Mouse (Mus musculus) bone marrow macrophage, adult 2 months (primary cell): ENCODE data around the gene Sun2. TPM values are rescaled to one million over a fixed set of nuclear protein-coding genes. Genes with fewer than 3 reads are reported as not detected.

ENCODE experiments used
- H3K27ac ChIP-seq: 2 replicates; pipeline ENCODE4 v1.5.1; 2012; ENCODE audit warnings: low read depth, low read length; ENCODE audit not compliant: insufficient read depth
- H3K4me1 ChIP-seq: 2 replicates; pipeline ENCODE4 v1.6.1; 2012; ENCODE audit warnings: low read length; ENCODE audit not compliant: control insufficient read depth, insufficient read depth
- H3K4me3 ChIP-seq: 2 replicates; pipeline ENCODE4 v1.5.1; 2012; ENCODE audit warnings: mild to moderate bottlenecking, low read length, moderate library complexity; ENCODE audit not compliant: insufficient read depth
- CTCF ChIP-seq: IDR thresholded peaks from 2 replicates; pipeline ENCODE4 v1.5.1; 2012; ENCODE audit warnings: low read depth, mild to moderate bottlenecking, low read length, moderate library complexity
- POLR2A ChIP-seq: IDR thresholded peaks from 2 replicates; pipeline ENCODE4 v1.6.1; 2012; ENCODE audit warnings: mild to moderate bottlenecking, low read depth, low read length, borderline replicate concordance
- polyA plus RNA-seq: library from polyadenylated mRNA; stranded (reverse); fragments of >200 nt; gene quantifications from 2 replicates; pipeline ENCODE4 v1.2.4, GENCODE M21; 2012; ENCODE audit not compliant: missing spikeins, insufficient read depth, insufficient read length

Sun2 gene
- polyA plus RNA-seq, 1 experiment: 63.2 TPM

DNA sequence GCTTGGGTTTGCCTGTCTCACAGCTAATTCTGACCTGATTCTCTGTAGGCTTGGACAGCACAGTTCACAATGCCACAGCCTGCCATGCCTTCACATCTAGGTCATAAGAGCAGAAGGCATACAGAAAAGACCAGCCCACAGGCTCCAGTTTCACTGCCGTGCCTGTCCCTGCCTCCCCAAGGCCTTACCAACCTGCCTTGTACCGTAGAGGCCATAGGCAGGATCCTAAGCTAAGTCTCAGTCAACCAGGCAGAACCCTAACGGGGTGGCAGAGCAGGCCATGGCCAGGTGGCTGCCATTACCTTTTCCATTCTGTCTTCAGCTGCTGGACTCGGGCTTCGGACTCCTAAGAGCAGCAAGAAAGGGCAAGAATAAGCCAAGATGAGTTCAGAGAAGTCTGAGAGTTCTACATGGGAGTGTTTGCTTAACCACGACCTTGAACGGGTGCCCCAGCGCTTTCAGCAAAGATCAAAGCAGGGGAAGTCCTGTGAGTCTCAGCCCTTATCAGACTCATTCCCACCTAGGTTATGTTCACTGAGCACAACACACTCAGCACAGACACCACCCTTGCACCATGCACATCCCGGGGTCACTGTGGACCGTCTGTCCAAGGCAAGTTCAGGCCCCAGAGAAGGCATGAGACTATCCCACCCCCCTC lies 13.5 kb downstream of the Sun2 start:
- no peaks in the 10 kb centered on the region for H3K4me1 ChIP-seq
- H3K4me3 ChIP-seq: no peak overlapping the region
- no peak overlapping the region for H3K27ac ChIP-seq
- TF ChIP-seq POLR2A (no peak), CTCF (no peak)

DNA sequence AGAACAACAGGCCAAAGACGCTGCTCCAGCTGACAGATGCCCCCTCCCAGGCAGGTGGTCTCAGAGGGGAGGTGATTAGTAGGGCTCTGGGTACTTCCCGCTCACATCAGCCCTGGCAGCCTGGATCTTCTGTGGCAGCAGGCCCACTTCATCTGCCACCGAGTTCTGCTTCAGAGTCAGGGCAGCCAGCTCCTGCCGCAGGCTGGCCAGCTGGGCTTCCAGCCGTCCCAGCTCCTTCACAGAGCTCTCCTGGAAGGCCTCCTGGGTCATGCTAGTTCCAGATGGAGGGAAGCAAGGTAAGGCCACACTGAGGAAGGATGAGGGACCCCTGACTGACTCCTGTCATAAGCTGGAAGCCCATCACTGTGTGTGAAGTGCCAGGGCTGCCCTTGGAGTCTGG lies 14.0 kb downstream of the Sun2 start:
- no peak overlapping the region for H3K4me3 ChIP-seq
- no peak overlapping the region for H3K27ac ChIP-seq
- H3K4me1 ChIP-seq: no peaks in the 10 kb centered on the region
- TF ChIP-seq POLR2A (no peak), CTCF (no peak)

DNA sequence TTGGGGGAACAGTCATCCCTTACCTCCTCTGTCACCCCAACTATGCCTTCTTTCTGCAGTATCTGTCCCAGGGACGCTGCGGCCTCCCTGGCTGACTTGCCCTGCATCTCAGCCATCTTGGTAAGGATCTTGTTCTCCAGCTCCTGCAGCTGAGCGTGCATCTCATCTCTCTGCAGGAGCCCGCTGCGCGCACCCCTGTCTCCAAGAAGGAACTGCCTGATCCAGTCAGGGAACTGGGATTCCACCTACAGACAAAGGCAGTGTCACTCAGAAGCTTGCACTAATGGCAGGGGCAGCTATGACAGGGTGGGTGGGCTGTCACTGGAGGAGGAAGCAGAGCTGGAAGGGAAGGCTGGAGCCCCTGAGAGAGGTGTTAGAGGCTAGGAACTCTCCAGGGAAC lies 14.5 kb downstream of the Sun2 start:
- TF ChIP-seq CTCF: no peak
- no peak for TF ChIP-seq POLR2A

DNA sequence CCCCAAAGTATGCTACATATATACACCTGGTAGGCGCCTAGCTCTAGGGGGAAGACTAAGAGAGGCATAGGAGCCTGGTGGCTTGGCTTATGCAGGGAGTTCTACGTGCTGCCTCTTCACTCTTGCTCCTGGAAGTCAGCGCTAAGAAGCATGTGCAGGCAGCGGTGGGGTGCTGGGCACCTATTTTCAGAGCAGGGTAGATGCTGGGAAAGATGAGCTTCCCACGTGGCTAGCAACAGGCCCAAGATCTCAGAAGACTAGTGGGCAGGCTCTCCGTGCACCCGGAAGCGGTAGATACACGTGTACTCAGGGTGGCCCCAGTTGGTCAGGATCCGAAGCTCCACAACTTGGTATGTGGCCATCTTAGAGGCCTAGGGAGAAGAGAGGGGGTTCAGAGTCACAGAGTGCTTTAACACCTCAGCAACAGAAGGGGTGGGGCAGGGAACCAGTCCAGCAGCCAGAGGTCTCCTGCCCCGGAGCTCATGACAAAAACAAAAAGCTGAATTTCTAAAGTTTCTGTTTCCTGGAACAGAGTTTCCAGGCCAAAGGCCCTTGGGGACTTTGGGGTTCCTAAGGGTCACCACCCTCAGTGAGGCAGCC lies 17.0 kb downstream of the Sun2 start:
- no peak overlapping the region for H3K27ac ChIP-seq
- peaks cover 8% of the 10 kb centered on the region for H3K4me1 ChIP-seq
- TF ChIP-seq POLR2A: no peak
- no peak for TF ChIP-seq CTCF
- H3K4me3 ChIP-seq: no peak overlapping the region

More for the DNA sequence above, 14.5 kb downstream of the Sun2 start:
- Histone ChIP-seq H3K4me1 (no peaks in the 10 kb centered on the region), H3K27ac (no peak overlapping the region), H3K4me3 (no peak overlapping the region)

DNA sequence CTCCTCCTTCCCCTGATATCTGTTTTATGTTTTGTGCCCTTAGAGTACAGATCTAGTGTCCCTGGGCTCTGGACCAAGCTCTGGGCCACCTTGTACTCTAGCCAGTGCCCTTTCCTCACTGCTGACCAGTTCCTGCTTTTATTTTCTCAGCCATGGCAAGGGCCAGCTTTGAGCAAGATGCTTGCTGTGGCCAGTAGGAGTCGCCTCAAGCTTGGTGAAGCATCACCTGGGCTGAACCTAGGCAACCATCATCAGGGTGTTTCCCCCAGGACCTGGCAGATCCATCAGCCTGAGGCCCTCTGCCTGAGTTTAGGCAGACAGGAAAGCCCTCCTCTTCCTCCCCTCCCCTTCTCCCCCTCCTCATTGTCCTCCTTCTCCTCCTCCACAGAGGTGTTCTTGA lies 18.9 kb downstream of the Sun2 start:
- peaks cover 9% of the 10 kb centered on the region for H3K4me1 ChIP-seq
- H3K4me3 ChIP-seq: no peak overlapping the region
- TF ChIP-seq CTCF: peak; percentile 51; the same call in 1 of the 2 replicates
- TF ChIP-seq POLR2A: no peak
- no peak overlapping the region for H3K27ac ChIP-seq

DNA sequence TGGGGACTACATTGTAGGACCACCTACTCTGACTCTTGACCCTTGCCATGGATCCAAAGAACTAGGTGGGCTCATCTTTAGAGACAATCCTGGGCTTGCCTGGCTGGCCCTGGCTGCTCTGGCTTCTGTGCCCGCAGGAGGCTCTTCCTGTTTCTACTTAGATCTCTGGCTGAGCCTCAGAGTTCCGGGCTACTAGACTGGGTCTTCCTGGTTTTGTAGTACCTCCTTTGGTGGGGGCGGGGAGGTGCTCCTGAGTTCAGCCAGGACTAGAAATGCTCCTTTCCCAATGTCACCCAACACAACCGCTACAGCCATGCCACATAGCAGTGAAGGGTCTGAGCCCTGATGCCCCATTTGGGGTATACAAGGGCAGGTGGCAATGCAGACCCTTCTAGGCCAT lies 21.5 kb downstream of the Sun2 start:
- Histone ChIP-seq H3K27ac (peak overlapping the region; percentile 48), H3K4me1 (peaks cover 9% of the 10 kb centered on the region), H3K4me3 (no peak overlapping the region)
- TF ChIP-seq POLR2A (no peak), CTCF (no peak)

DNA sequence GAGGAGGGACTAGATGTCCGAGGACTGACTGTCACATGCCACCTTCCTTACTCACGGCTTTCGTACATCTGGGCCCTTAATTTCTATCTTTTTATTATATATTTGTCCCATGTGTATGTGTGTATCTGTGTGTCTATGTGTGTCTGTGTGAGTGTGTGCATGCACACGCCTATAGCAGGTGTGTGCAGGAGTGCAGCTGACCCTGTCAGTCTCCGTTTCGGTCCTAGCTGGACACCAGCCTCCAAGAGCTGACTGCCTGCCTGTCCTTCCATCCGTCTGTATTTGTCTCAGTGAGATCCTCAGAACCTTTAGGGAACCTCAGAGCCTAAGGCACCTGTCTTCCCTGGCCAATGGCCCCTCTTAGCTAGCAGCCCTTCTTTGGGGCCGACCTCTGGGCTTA lies 22.1 kb downstream of the Sun2 start:
- Histone ChIP-seq H3K27ac (peak overlapping the region; percentile 48), H3K4me1 (peaks cover 9% of the 10 kb centered on the region), H3K4me3 (no peak overlapping the region)
- TF ChIP-seq POLR2A: no peak
- TF ChIP-seq CTCF: no peak

DNA sequence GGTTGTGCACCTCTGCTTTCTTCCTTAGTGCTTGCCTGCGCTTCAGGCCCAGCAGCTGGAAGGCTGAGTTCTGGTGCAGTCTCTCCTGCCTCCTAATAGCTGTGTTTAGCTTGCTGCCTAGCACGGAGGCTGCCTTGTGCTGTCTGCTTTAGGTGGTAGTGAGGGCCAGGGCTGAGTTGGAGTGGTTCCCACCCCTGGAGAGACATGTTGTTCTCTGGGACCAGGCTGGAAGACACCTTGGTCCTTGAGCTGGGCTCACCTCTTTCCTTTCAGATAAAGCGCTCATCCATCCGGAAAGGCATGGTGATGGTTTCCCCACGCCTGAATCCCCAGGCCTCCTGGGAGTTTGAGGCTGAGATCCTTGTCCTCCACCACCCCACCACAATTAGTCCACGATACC lies 25.6 kb downstream of the Sun2 start:
- no peak for TF ChIP-seq POLR2A
- no peak for TF ChIP-seq CTCF
- Histone ChIP-seq H3K27ac (no peak overlapping the region), H3K4me3 (no peak overlapping the region), H3K4me1 (peaks cover 9% of the 10 kb centered on the region)

DNA sequence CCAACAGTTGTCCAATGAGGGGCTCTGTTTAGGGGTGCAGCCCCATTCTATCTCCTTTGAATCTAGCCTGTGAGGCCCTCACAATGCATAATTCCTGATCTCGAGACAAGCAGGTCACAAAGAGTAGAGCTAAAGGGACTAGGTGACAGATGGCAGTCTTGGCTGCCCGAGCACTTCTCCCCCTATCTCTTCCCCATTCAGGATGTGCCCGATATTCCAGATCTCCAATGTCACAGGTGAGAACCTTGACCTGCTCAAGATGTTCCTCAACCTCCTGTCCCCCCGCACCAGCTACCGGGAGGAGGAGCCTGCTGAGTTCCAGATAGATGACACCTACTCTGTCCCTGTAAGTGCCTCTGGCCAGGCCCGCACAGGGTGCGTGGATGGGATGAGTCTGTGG lies 26.7 kb downstream of the Sun2 start:
- Histone ChIP-seq H3K4me3 (no peak overlapping the region), H3K4me1 (peaks cover 5% of the 10 kb centered on the region), H3K27ac (no peak overlapping the region)
- no peak for TF ChIP-seq CTCF
- no peak for TF ChIP-seq POLR2A

DNA sequence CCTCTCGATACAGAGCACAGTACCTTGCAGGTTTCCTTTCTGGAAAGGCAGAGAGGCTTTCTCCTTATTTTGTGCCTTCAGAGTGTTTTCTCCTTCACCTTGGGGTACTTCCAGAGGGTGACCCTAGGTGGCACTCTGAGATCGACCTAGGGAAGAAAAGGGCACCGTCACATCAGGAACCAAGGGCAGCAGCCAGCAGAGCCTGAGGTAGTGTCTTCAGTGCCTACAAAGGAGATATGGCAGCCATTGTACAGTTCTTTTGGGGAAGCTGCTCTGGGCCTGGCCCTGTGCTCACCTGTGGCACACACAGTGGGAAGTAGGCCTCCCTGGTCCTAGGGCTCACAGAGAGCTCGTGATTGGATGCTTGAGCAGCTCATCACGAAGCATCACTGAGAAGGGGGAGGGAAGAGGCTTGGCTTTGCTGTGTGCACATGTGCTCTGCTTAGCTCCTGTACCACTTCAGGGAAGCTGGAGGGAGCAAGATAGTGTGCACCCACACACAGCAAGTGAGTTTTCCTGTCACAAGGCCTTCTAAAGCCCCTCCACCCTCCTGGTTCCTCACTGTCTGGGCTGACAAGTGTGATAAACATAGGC lies 34.0 kb downstream of the Sun2 start:
- TF ChIP-seq CTCF (no peak), POLR2A (no peak)
- no peaks in the 10 kb centered on the region for H3K4me1 ChIP-seq
- no peak overlapping the region for H3K27ac ChIP-seq
- H3K4me3 ChIP-seq: no peak overlapping the region
